Mouse (Mus musculus): ENCODE measurements around the gene Rnf180. TPM values are rescaled to one million over a fixed set of nuclear protein-coding genes. Genes with fewer than 3 reads are reported as not detected.
A peak's percentile ranks its signal among the peaks of the same experiment; 100 is the strongest.

The Rnf180 gene
- polyA plus RNA-seq, 1 experiment from 2014 or later = 0.51 TPM

DNA sequence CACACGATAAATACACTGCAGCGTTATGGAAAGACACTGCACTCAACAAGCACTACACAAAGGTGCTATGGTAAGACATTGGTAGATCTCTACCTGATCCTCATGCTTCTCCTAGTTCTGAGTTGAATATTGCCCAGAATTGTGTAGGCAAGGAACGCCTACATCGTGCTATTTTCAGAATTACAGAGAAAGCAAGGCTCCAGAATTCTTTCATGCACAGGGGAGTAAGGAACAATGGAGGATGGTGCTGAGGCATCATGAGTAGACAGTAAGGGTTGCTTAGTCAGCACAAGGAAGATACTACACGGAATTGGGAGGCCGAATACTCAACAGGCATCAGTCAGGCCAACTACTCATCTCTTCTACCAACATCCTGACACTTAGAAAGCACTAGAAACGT is 105.9 kb downstream of the Rnf180 start:
- Histone ChIP-seq H3K9me3 (replicated peaks) (no peaks in the 10 kb centered on the region), H3K4me2 (no peak overlapping the region), H3K4me1 (replicated peaks) (no peaks in the 10 kb centered on the region), H3K9ac (no peak overlapping the region), H3K27ac (replicated peaks) (no peak overlapping the region), H3K36me3 (replicated peaks) (no peaks in the 10 kb centered on the region), H3K4me3 (replicated peaks) (no peak overlapping the region), H3K27me3 (no peaks in the 10 kb centered on the region)
- no peak for ATAC-seq (ENCODE audit: insufficient read depth)
- WGBS (ENCODE audit: insufficient replicate concordance) = 65% methylated on average over 7 of the region's 7 CpGs

DNA sequence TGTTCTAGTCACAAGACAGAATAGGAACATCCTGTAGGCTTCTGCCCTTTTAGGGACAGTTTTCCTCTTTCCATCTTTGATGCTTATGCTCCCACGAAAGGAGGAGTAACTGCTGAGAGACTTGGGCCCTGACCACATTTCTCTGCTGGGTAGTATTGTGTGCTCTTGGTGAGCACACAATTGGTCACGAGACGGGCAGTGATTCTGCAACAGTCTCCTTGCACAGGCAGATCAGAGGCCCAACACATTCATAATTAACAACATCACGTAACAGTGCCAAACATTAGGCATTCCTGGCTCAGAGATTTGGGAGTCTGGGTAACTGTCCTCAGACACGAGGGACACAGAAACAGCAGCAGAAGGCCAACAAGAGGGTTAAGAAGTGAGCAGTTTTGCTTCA is 113.8 kb downstream of the Rnf180 start:
- no peaks in the 10 kb centered on the region for H3K27me3 ChIP-seq
- no peak overlapping the region for H3K9ac ChIP-seq
- H3K4me2 ChIP-seq = no peak overlapping the region
- H3K36me3 ChIP-seq (replicated peaks) = no peaks in the 10 kb centered on the region
- no peaks in the 10 kb centered on the region for H3K9me3 ChIP-seq (replicated peaks)
- H3K27ac ChIP-seq (replicated peaks) = no peak overlapping the region
- no peaks in the 10 kb centered on the region for H3K4me1 ChIP-seq (replicated peaks)
- 62% methylated on average over 5 of the region's 5 CpGs for WGBS (ENCODE audit: insufficient replicate concordance)
- ATAC-seq (ENCODE audit: insufficient read depth) = no peak
- H3K4me3 ChIP-seq (replicated peaks) = no peak overlapping the region

GRCm38 (mm10) chr13:105165441-105165840 is 129.2 kb downstream of the Rnf180 start:
- H3K4me1 ChIP-seq (replicated peaks) = no peaks in the 10 kb centered on the region
- H3K9ac ChIP-seq = no peak overlapping the region
- no peaks in the 10 kb centered on the region for H3K9me3 ChIP-seq (replicated peaks)
- no peak overlapping the region for H3K27ac ChIP-seq (replicated peaks)
- no peaks in the 10 kb centered on the region for H3K27me3 ChIP-seq
- H3K36me3 ChIP-seq (replicated peaks) = no peaks in the 10 kb centered on the region
- no peak overlapping the region for H3K4me2 ChIP-seq
- H3K4me3 ChIP-seq (replicated peaks) = no peak overlapping the region
- WGBS (ENCODE audit: insufficient replicate concordance) = 59% methylated on average over 6 of the region's 6 CpGs
- no peak for ATAC-seq (ENCODE audit: insufficient read depth)

DNA sequence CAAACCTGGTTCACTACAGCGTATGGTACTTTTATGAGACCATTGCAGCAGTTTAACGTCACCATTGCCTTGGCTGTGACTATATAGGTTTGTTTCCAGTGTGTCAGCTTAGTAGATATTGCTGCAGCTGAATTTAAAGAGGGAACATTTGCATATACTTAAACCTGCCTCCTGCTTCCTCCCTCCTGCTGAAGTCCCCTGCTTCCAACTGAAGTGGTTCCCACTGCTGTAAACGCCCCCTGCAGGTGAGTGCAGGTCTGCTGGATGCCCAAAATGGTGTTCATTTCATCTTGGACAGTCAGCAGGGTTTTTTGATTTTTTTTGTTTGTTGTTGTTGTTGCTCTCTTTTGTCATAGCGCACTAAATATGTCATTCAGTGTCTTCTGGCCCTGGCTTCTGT is 140.7 kb downstream of the Rnf180 start:
- WGBS (ENCODE audit: insufficient replicate concordance) = 59% methylated on average over 4 of the region's 4 CpGs
- Histone ChIP-seq H3K27me3 (no peaks in the 10 kb centered on the region), H3K9me3 (replicated peaks) (no peaks in the 10 kb centered on the region), H3K4me2 (no peak overlapping the region), H3K4me3 (replicated peaks) (no peak overlapping the region), H3K36me3 (replicated peaks) (no peaks in the 10 kb centered on the region), H3K27ac (replicated peaks) (no peak overlapping the region), H3K4me1 (replicated peaks) (no peaks in the 10 kb centered on the region), H3K9ac (no peak overlapping the region)
- ATAC-seq (ENCODE audit: insufficient read depth) = no peak

DNA sequence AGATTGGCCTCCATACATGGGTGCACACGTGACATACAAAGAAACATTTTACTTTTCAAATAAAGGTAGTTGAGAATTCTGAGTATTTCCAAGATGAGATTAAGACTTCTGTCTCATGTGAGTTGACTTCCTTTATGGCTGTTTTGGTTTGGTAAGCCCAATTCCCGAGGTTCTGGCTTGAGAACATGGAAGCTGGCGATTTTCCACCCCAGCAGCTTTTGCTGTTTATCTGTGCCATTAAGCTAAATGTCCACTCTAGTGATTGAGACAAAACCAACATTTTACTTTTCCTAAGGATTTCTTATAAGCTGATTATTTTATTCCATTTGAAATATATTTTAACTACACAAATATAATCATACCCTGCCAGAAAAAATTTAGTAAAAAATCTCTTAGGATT is 144.6 kb downstream of the Rnf180 start:
- ATAC-seq (ENCODE audit: insufficient read depth) = no peak
- H3K9me3 ChIP-seq (replicated peaks) = no peaks in the 10 kb centered on the region
- no peak overlapping the region for H3K27ac ChIP-seq (replicated peaks)
- no peak overlapping the region for H3K9ac ChIP-seq
- WGBS (ENCODE audit: insufficient replicate concordance) = 52% methylated on average over 3 of the region's 3 CpGs
- no peaks in the 10 kb centered on the region for H3K4me1 ChIP-seq (replicated peaks)
- H3K27me3 ChIP-seq = no peaks in the 10 kb centered on the region
- no peak overlapping the region for H3K4me3 ChIP-seq (replicated peaks)
- no peaks in the 10 kb centered on the region for H3K36me3 ChIP-seq (replicated peaks)
- H3K4me2 ChIP-seq = no peak overlapping the region

DNA sequence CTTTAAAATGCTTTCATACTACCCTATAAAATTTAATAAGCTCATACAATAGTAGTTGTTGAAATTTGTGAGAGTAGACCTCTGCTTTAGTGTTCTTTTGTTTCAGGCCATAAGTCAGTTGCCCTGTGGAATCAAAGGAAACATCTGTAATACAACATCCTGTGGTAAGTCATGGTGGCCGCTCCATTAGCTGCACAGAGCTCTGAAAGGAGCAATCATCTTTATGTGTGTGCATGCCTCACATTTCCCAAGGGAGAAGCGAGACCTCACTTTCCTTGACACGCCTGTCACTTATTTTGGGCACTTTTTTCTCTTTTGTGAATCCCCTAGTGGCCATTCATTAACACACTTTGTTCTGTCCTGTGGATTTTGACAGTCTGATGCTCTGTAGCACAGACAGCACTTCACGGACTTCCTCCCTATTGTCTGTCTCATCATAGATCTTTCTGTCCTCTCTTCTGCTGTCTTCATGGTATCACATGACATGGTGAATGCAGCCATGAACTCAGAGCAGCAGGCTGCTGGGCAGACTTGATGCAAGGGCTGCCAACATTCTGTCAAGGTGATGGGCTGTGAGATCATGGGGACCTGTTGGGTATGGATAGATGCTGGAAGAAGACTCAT is 146.7 kb downstream of the Rnf180 start:
- Histone ChIP-seq H3K4me1 (replicated peaks) (no peaks in the 10 kb centered on the region), H3K9ac (no peak overlapping the region), H3K36me3 (replicated peaks) (no peaks in the 10 kb centered on the region), H3K9me3 (replicated peaks) (no peaks in the 10 kb centered on the region), H3K4me2 (no peak overlapping the region), H3K27me3 (no peaks in the 10 kb centered on the region), H3K27ac (replicated peaks) (no peak overlapping the region), H3K4me3 (replicated peaks) (no peak overlapping the region)
- 22% methylated on average over 4 of the region's 4 CpGs for WGBS (ENCODE audit: insufficient replicate concordance)
- ATAC-seq (ENCODE audit: insufficient read depth) = no peak

GRCm38 (mm10) chr13:105146827-105147226 is 147.8 kb downstream of the Rnf180 start:
- Histone ChIP-seq H3K9ac (no peak overlapping the region), H3K36me3 (replicated peaks) (no peaks in the 10 kb centered on the region), H3K4me2 (no peak overlapping the region), H3K27ac (replicated peaks) (no peak overlapping the region), H3K4me1 (replicated peaks) (no peaks in the 10 kb centered on the region), H3K4me3 (replicated peaks) (no peak overlapping the region), H3K9me3 (replicated peaks) (no peaks in the 10 kb centered on the region), H3K27me3 (no peaks in the 10 kb centered on the region)
- ATAC-seq (ENCODE audit: insufficient read depth) = no peak
- WGBS (ENCODE audit: insufficient replicate concordance) = 19% methylated on average over 1 of the region's 1 CpGs

- Histone ChIP-seq H3K4me3 (replicated peaks) (no peak overlapping the region), H3K9me3 (replicated peaks) (no peaks in the 10 kb centered on the region), H3K27me3 (no peaks in the 10 kb centered on the region), H3K4me2 (0 out of 2 replicates have a peak overlapping the region, but pooled peaks have one; percentile 23), H3K4me1 (replicated peaks) (peaks cover 9% of the 10 kb centered on the region), H3K9ac (no peak overlapping the region), H3K27ac (replicated peaks) (no peak overlapping the region), H3K36me3 (replicated peaks) (no peaks in the 10 kb centered on the region)
- ATAC-seq (ENCODE audit: insufficient read depth) = peak; percentile 87
- WGBS (ENCODE audit: insufficient replicate concordance) = 2% methylated on average over 4 of the region's 4 CpGs
These were observed 154.7 kb downstream of the Rnf180 start for GRCm38 (mm10) chr13:105139881-105140280.

DNA sequence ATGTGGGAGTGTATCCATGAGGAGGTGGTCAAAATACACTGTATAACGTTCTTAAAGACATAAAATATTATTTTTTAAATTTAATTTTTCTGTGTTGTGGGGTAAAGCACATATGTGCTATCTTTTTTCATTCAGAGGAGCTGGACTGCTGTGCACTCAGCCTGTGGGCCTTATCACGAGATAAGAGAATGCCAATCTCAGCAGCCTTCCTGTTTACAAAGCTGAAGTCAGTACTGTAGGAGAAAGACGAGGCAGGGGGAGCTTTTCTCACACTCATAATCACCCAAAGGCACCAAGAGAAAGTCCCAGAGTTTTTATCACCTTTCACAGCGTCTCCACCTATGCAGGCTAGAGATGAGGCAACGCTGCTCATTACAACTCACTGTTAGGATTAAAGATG is 160.2 kb downstream of the Rnf180 start:
- Histone ChIP-seq H3K27ac (replicated peaks) (no peak overlapping the region), H3K36me3 (replicated peaks) (no peaks in the 10 kb centered on the region), H3K9me3 (replicated peaks) (no peaks in the 10 kb centered on the region), H3K9ac (no peak overlapping the region), H3K4me3 (replicated peaks) (no peak overlapping the region), H3K27me3 (no peaks in the 10 kb centered on the region), H3K4me1 (replicated peaks) (peaks cover 20% of the 10 kb centered on the region), H3K4me2 (no peak overlapping the region)
- WGBS (ENCODE audit: insufficient replicate concordance) = 13% methylated on average over 5 of the region's 5 CpGs
- peak; percentile 76 for ATAC-seq (ENCODE audit: insufficient read depth)

GRCm38 (mm10) chr13:105132776-105133175 is 161.8 kb downstream of the Rnf180 start:
- no peak overlapping the region for H3K9ac ChIP-seq
- no peaks in the 10 kb centered on the region for H3K9me3 ChIP-seq (replicated peaks)
- WGBS (ENCODE audit: insufficient replicate concordance) = 61% methylated on average over 2 of the region's 2 CpGs
- H3K27me3 ChIP-seq = no peaks in the 10 kb centered on the region
- H3K4me1 ChIP-seq (replicated peaks) = peaks cover 16% of the 10 kb centered on the region
- H3K4me2 ChIP-seq = no peak overlapping the region
- ATAC-seq (ENCODE audit: insufficient read depth) = no peak
- no peak overlapping the region for H3K4me3 ChIP-seq (replicated peaks)
- H3K27ac ChIP-seq (replicated peaks) = no peak overlapping the region
- no peaks in the 10 kb centered on the region for H3K36me3 ChIP-seq (replicated peaks)

- Histone ChIP-seq H3K4me3 (replicated peaks) (no peak overlapping the region), H3K9me3 (replicated peaks) (no peaks in the 10 kb centered on the region), H3K4me2 (no peak overlapping the region), H3K27ac (replicated peaks) (no peak overlapping the region), H3K36me3 (replicated peaks) (no peaks in the 10 kb centered on the region), H3K4me1 (replicated peaks) (peaks cover 16% of the 10 kb centered on the region), H3K9ac (no peak overlapping the region), H3K27me3 (no peaks in the 10 kb centered on the region)
- no peak for ATAC-seq (ENCODE audit: insufficient read depth)
- whole genome bisulfite sequencing (ENCODE audit: insufficient replicate concordance) = 78% methylated on average over 6 of the region's 6 CpGs
These were observed 162.2 kb downstream of the Rnf180 start for GRCm38 (mm10) chr13:105132370-105132769.

- Histone ChIP-seq H3K9ac (no peak overlapping the region), H3K27me3 (no peaks in the 10 kb centered on the region), H3K4me2 (peak overlapping the region; percentile 29; the same call in 1 of the 2 replicates), H3K4me3 (replicated peaks) (no peak overlapping the region), H3K9me3 (replicated peaks) (no peaks in the 10 kb centered on the region), H3K27ac (replicated peaks) (no peak overlapping the region), H3K4me1 (replicated peaks) (peaks cover 16% of the 10 kb centered on the region), H3K36me3 (replicated peaks) (no peaks in the 10 kb centered on the region)
- WGBS (ENCODE audit: insufficient replicate concordance) = 31% methylated on average over 6 of the region's 6 CpGs
- ATAC-seq (ENCODE audit: insufficient read depth) = peak; percentile 83
These were observed 164.5 kb downstream of the Rnf180 start for GRCm38 (mm10) chr13:105130080-105130479.

All from liver, embryonic 15.5 days (tissue).